Mouse (Mus musculus) embryonic fibroblast, embryonic 13.5 days (primary cell): Measurements from ENCODE around the gene Ergic2. TPM values are rescaled to one million over a fixed set of nuclear protein-coding genes. Genes with fewer than 3 reads are reported as not detected.

ENCODE experiments used
- H3K27ac ChIP-seq: 2 replicates; pipeline ENCODE4 v1.5.1; 2012; ENCODE audit warnings: low read length, control low read depth, inconsistent platforms; ENCODE audit not compliant: insufficient read depth
- H3K4me1 ChIP-seq: 2 replicates; pipeline ENCODE4 v1.6.1; 2011; ENCODE audit warnings: low read length; ENCODE audit not compliant: control insufficient read depth, insufficient read depth
- H3K4me3 ChIP-seq: 2 replicates; pipeline ENCODE4 v1.5.1; 2011; ENCODE audit warnings: mild to moderate bottlenecking, control low read depth, low read length; ENCODE audit not compliant: insufficient read depth
- CTCF ChIP-seq: IDR thresholded peaks from 2 replicates; pipeline ENCODE4 v1.5.1; 2011; ENCODE audit warnings: mild to moderate bottlenecking, control low read depth, low read length, moderate library complexity, borderline replicate concordance; ENCODE audit not compliant: insufficient read depth
- POLR2A ChIP-seq: IDR thresholded peaks from 2 replicates; pipeline ENCODE4 v1.6.1; 2011; ENCODE audit warnings: low read depth, mild to moderate bottlenecking, control low read depth, low read length, moderate library complexity
- polyA plus RNA-seq: library from polyadenylated mRNA; stranded (reverse); fragments of >200 nt; gene quantifications from 2 replicates; pipeline ENCODE4 v1.2.4, GENCODE M21; 2011; ENCODE audit warnings: low read depth; ENCODE audit not compliant: missing spikeins, insufficient read length

The Ergic2 gene
- polyA plus RNA-seq, 1 experiment: 152 TPM

DNA sequence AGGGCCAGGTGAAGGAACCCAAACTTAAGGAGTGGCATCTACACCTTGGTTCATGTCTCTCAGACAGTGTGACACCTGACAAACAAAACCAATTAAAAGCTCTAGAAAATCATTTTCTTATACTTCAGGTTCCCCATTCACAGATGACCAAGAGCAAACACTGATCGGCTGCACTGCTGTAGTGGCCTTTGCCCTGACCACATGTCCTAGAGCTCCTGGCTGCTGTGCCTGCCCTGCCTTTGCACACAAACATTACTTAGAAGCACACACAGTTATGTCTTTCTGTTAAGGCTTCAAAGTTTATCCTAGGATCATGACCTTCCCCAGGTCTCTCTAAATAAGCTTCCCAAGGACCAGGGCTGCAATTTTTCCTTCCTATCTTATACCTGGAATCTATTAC, 32.7 kb upstream of the Ergic2 start:
- Histone ChIP-seq H3K4me3 (no peak overlapping the region), H3K27ac (no peak overlapping the region), H3K4me1 (no peaks in the 10 kb centered on the region; the same call in 1 of the 2 replicates)
- TF ChIP-seq POLR2A (no peak), CTCF (no peak)

DNA sequence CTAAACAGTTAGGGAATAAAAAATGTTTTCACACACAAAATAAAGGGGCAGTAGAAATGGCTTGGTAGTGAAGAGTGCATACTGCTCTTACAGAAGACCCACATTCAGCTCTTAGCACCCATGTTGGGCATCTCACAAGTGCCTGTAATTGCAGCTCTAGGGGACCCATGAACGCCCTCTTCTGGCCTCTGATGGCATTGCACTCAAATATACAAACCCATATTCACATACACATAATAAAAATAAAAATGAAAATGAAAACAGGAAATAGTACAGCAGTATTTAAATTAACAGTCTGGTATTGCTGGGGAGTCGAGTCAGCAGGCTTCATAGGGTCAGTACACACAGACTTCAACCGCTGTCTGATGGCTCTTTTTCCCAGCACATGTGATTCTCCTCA, 30.1 kb upstream of the Ergic2 start:
- no peak for TF ChIP-seq POLR2A
- no peak for TF ChIP-seq CTCF
- H3K4me1 ChIP-seq: no peaks in the 10 kb centered on the region
- no peak overlapping the region for H3K27ac ChIP-seq
- H3K4me3 ChIP-seq: no peak overlapping the region

- H3K4me1 ChIP-seq: no peaks in the 10 kb centered on the region
- no peak overlapping the region for H3K4me3 ChIP-seq
- no peak overlapping the region for H3K27ac ChIP-seq
- TF ChIP-seq POLR2A (no peak), CTCF (no peak)
Observed at GRCm38 (mm10) chr6:148241685-148242084, 29.5 kb upstream of the Ergic2 start.

DNA sequence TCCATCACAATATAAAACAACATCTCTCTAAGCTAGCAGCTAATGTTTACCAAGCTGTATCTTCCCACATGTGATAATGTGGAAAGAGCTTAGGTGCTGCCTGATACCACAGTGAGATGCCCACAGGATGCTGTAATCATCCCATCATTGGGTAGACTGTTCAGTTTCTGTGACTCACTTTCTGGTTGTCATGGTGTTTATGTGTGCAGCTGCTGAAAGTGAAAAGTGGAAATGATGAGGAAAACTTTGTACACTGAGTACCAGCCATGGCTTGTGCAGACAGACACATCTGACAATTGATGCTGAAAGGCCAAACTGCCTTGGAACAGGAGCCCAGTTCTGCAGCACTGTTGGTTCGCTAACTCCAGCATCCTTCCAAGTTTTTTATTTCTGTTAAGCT, 27.1 kb upstream of the Ergic2 start:
- no peak overlapping the region for H3K27ac ChIP-seq
- TF ChIP-seq CTCF: no peak
- TF ChIP-seq POLR2A: no peak
- no peak overlapping the region for H3K4me3 ChIP-seq
- H3K4me1 ChIP-seq: no peaks in the 10 kb centered on the region

DNA sequence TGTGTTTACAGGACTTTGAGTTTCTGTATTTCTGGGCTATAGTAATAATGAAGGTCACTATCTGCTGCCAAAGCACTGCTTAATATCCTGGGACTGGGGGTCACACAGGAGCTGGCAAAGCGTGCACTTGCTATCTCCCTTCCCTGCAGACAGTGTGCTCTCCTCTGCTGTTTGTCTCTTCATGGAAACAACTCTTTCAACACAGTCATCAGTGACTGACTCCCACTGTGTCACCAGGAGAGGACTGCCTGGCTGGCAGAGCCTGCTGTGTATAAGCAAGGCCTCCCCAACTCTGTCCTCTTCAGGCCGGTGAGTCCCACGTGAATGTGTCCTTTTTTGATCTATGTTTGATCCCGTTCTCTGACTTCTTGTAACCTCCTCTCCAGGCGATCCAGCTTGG, 25.3 kb upstream of the Ergic2 start:
- no peak for TF ChIP-seq POLR2A
- no peak for TF ChIP-seq CTCF
- Histone ChIP-seq H3K27ac (no peak overlapping the region), H3K4me1 (0 out of 2 replicates have a peak, but pooled peaks cover 4% of the 10 kb centered on the region), H3K4me3 (no peak overlapping the region)

DNA sequence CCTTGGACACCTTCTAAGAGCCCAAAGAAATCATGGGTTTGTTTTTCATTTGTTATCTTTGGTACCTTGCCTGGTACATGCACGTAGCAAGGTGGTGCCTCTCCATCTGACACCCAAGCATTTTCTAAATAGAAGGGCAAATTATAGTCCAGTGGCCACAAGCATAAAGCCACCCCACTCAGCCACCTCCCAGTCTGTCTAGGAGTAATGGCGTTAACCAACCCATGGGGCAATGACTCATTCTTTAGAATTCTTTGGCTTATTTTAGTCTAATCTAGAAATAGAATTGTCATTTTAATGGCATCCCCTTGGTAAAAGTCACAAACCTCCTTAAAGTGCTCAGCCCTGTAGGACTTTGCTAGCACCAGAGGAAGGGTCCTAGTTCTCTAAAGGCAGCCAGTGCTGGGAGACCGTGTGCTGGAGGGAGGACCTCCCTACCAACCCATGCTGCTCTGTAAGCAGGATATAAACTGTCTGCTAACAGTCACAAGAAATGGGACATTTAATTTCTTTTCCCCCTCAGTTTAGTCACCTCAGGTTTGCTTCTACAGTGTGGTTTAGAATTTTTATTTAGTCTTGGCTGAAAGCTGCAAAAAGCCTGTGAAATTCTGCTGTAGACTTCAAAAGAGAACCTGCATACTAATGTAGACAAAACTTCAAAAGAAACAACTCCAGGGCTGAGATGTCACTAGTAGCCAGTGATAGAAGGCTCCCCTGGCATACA, 22.1 kb upstream of the Ergic2 start:
- H3K27ac ChIP-seq: no peak overlapping the region
- no peak for TF ChIP-seq POLR2A
- no peak for TF ChIP-seq CTCF
- H3K4me3 ChIP-seq: no peak overlapping the region
- 0 out of 2 replicates have a peak, but pooled peaks cover 4% of the 10 kb centered on the region for H3K4me1 ChIP-seq

GRCm38 (mm10) chr6:148227542-148227941, 15.4 kb upstream of the Ergic2 start:
- TF ChIP-seq POLR2A: no peak
- no peak for TF ChIP-seq CTCF

DNA sequence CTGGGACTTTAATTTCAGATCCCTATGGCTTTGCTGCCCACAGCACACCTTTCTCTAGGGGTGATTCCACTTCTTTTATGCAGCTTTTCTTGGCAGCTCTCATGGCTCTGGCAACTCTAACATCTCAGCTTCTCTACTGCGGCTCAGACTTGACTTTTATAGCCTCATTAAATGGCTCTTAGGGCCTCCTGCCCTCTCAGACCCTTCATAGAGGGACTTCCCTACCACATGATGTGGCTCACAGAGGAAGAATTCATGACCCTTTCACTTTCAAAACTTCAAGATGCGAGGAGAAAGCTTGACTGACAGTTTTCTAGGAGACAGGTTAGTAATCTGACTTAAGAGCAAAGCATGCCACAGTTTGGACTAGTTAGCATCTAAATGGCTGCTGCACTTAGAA, 10.5 kb upstream of the Ergic2 start:
- peaks cover 4% of the 10 kb centered on the region; the same call in 1 of the 2 replicates for H3K4me1 ChIP-seq
- H3K27ac ChIP-seq: peak overlapping the region; percentile 69
- no peak overlapping the region for H3K4me3 ChIP-seq
- no peak for TF ChIP-seq CTCF
- no peak for TF ChIP-seq POLR2A

More at GRCm38 (mm10) chr6:148227542-148227941, 15.4 kb upstream of the Ergic2 start:
- Histone ChIP-seq H3K4me1 (peaks cover 2% of the 10 kb centered on the region; the same call in 1 of the 2 replicates), H3K27ac (no peak overlapping the region), H3K4me3 (no peak overlapping the region)

GRCm38 (mm10) chr6:148218235-148219076, 6.3 kb upstream of the Ergic2 start:
- TF ChIP-seq POLR2A (no peak), CTCF (no peak)
- H3K27ac ChIP-seq: no peak overlapping the region
- no peak overlapping the region for H3K4me3 ChIP-seq
- H3K4me1 ChIP-seq: peaks cover 5% of the 10 kb centered on the region

GRCm38 (mm10) chr6:148216752-148217151, 4.6 kb upstream of the Ergic2 start:
- no peak for TF ChIP-seq CTCF
- TF ChIP-seq POLR2A: no peak
- Histone ChIP-seq H3K27ac (no peak overlapping the region), H3K4me3 (no peak overlapping the region), H3K4me1 (peaks cover 2% of the 10 kb centered on the region; the same call in 1 of the 2 replicates)
